Mouse (Mus musculus): ENCODE measurements at regions not wholly inside any gene's neighbourhood (a gene's known extent, or its start where the extent isn't known, plus 50 kb on each side); places are given as distances from the start of the nearest gene placed in this dataset.

- DNase-seq (ENCODE audit: low spot score), result no peak
- H3K36me3 ChIP-seq, result no peaks in the 10 kb centered on the region
- H3K9me3 ChIP-seq, result no peaks in the 10 kb centered on the region
- 58% methylated on average over 11 of the region's 11 CpGs for WGBS
- no peaks in the 10 kb centered on the region for H3K27me3 ChIP-seq (ENCODE audit: insufficient read depth, poor library complexity, severe bottlenecking)
- peak overlapping the region; percentile 7; the same call in 1 of the 2 replicates for H3K27ac ChIP-seq
- peaks cover 11% of the 10 kb centered on the region; the same call in 1 of the 2 replicates for H3K4me1 ChIP-seq
- H3K4me3 ChIP-seq, result no peak overlapping the region
Observed at GRCm38 (mm10) chr1:155472112-155472955, 55.1 kb upstream of the Xpr1 start.

GRCm38 (mm10) chr1:155472956-155473646 is 55.9 kb upstream of the Xpr1 start:
- Histone ChIP-seq H3K4me1 (peaks cover 11% of the 10 kb centered on the region; the same call in 1 of the 2 replicates), H3K27ac (0 out of 2 replicates have a peak overlapping the region, but pooled peaks have one; percentile 7), H3K4me3 (no peak overlapping the region), H3K27me3 (ENCODE audit: insufficient read depth, poor library complexity, severe bottlenecking) (no peaks in the 10 kb centered on the region), H3K9me3 (no peaks in the 10 kb centered on the region), H3K36me3 (no peaks in the 10 kb centered on the region)
- no peak for DNase-seq (ENCODE audit: low spot score)
- WGBS, result 22% methylated on average over 5 of the region's 5 CpGs

GRCm38 (mm10) chr1:155474973-155475372 is 57.8 kb upstream of the Xpr1 start:
- no peaks in the 10 kb centered on the region for H3K27me3 ChIP-seq (ENCODE audit: insufficient read depth, poor library complexity, severe bottlenecking)
- H3K4me1 ChIP-seq, result peaks cover 11% of the 10 kb centered on the region; the same call in 1 of the 2 replicates
- WGBS, result 65% methylated on average over 2 of the region's 2 CpGs

GRCm38 (mm10) chr1:155476237-155476636 is 59.0 kb upstream of the Xpr1 start:
- H3K4me3 ChIP-seq, result no peak overlapping the region
- 87% methylated on average over 3 of the region's 3 CpGs for WGBS

More at GRCm38 (mm10) chr1:155474973-155475372, 57.8 kb upstream of the Xpr1 start:
- no peak for DNase-seq (ENCODE audit: low spot score)
- no peaks in the 10 kb centered on the region for H3K36me3 ChIP-seq
- H3K9me3 ChIP-seq, result no peaks in the 10 kb centered on the region
- no peak overlapping the region for H3K27ac ChIP-seq
- no peak overlapping the region for H3K4me3 ChIP-seq

GRCm38 (mm10) chr1:155482148-155482547 is 64.9 kb upstream of the Xpr1 start:
- Histone ChIP-seq H3K4me3 (no peak overlapping the region), H3K4me1 (peaks cover 5% of the 10 kb centered on the region; the same call in 1 of the 2 replicates), H3K27ac (no peak overlapping the region), H3K36me3 (no peaks in the 10 kb centered on the region), H3K27me3 (ENCODE audit: insufficient read depth, poor library complexity, severe bottlenecking) (no peaks in the 10 kb centered on the region), H3K9me3 (no peaks in the 10 kb centered on the region)
- DNase-seq (ENCODE audit: low spot score), result no peak
- 51% methylated on average over 9 of the region's 9 CpGs for WGBS

More at GRCm38 (mm10) chr1:155476237-155476636, 59.0 kb upstream of the Xpr1 start:
- Histone ChIP-seq H3K9me3 (no peaks in the 10 kb centered on the region), H3K27me3 (ENCODE audit: insufficient read depth, poor library complexity, severe bottlenecking) (no peaks in the 10 kb centered on the region), H3K4me1 (peaks cover 11% of the 10 kb centered on the region; the same call in 1 of the 2 replicates), H3K36me3 (no peaks in the 10 kb centered on the region), H3K27ac (no peak overlapping the region)
- DNase-seq (ENCODE audit: low spot score), result no peak

GRCm38 (mm10) chr1:155482760-155483159 is 65.5 kb upstream of the Xpr1 start:
- no peaks in the 10 kb centered on the region for H3K9me3 ChIP-seq
- H3K36me3 ChIP-seq, result no peaks in the 10 kb centered on the region
- no peak for DNase-seq (ENCODE audit: low spot score)
- H3K27me3 ChIP-seq (ENCODE audit: insufficient read depth, poor library complexity, severe bottlenecking), result no peaks in the 10 kb centered on the region
- WGBS, result 83% methylated on average over 5 of the region's 5 CpGs
- H3K4me1 ChIP-seq, result peaks cover 5% of the 10 kb centered on the region; the same call in 1 of the 2 replicates
- no peak overlapping the region for H3K27ac ChIP-seq
- H3K4me3 ChIP-seq, result no peak overlapping the region

GRCm38 (mm10) chr1:155483693-155484092 is 66.5 kb upstream of the Xpr1 start:
- Histone ChIP-seq H3K9me3 (no peaks in the 10 kb centered on the region), H3K27me3 (ENCODE audit: insufficient read depth, poor library complexity, severe bottlenecking) (no peaks in the 10 kb centered on the region), H3K4me3 (no peak overlapping the region), H3K27ac (no peak overlapping the region), H3K36me3 (no peaks in the 10 kb centered on the region), H3K4me1 (peaks cover 6% of the 10 kb centered on the region; the same call in 1 of the 2 replicates)
- 66% methylated on average over 7 of the region's 7 CpGs for WGBS
- no peak for DNase-seq (ENCODE audit: low spot score)

- WGBS, result 89% methylated on average over 6 of the region's 6 CpGs
- DNase-seq (ENCODE audit: low spot score), result no peak
- Histone ChIP-seq H3K9me3 (no peaks in the 10 kb centered on the region), H3K27me3 (ENCODE audit: insufficient read depth, poor library complexity, severe bottlenecking) (no peaks in the 10 kb centered on the region), H3K4me1 (peaks cover 30% of the 10 kb centered on the region), H3K36me3 (no peaks in the 10 kb centered on the region), H3K27ac (no peak overlapping the region), H3K4me3 (no peak overlapping the region)
Observed at GRCm38 (mm10) chr1:155487796-155488195, 70.1 kb upstream of the Acbd6 start.

GRCm38 (mm10) chr1:155488966-155489661 is 68.8 kb upstream of the Acbd6 start:
- no peak overlapping the region for H3K4me3 ChIP-seq
- H3K27ac ChIP-seq, result no peak overlapping the region
- 80% methylated on average over 11 of the region's 11 CpGs for WGBS
- peaks cover 37% of the 10 kb centered on the region for H3K4me1 ChIP-seq
- H3K27me3 ChIP-seq (ENCODE audit: insufficient read depth, poor library complexity, severe bottlenecking), result no peaks in the 10 kb centered on the region
- no peak for DNase-seq (ENCODE audit: low spot score)
- no peaks in the 10 kb centered on the region for H3K9me3 ChIP-seq
- H3K36me3 ChIP-seq, result no peaks in the 10 kb centered on the region

GRCm38 (mm10) chr1:155490131-155490530 is 67.8 kb upstream of the Acbd6 start:
- Histone ChIP-seq H3K27me3 (ENCODE audit: insufficient read depth, poor library complexity, severe bottlenecking) (no peaks in the 10 kb centered on the region), H3K4me1 (peaks cover 37% of the 10 kb centered on the region), H3K4me3 (no peak overlapping the region), H3K27ac (no peak overlapping the region), H3K9me3 (no peaks in the 10 kb centered on the region), H3K36me3 (no peaks in the 10 kb centered on the region)
- 64% methylated on average over 7 of the region's 7 CpGs for WGBS
- no peak for DNase-seq (ENCODE audit: low spot score)

- Histone ChIP-seq H3K4me3 (no peak overlapping the region), H3K9me3 (no peaks in the 10 kb centered on the region), H3K4me1 (peaks cover 37% of the 10 kb centered on the region), H3K27me3 (ENCODE audit: insufficient read depth, poor library complexity, severe bottlenecking) (no peaks in the 10 kb centered on the region), H3K36me3 (no peaks in the 10 kb centered on the region), H3K27ac (peak overlapping the region; percentile 56; the same call in 1 of the 2 replicates)
- 65% methylated on average over 24 of the region's 24 CpGs for WGBS
- DNase-seq (ENCODE audit: low spot score), result no peak
Observed at GRCm38 (mm10) chr1:155491205-155492026, 66.5 kb upstream of the Acbd6 start.

GRCm38 (mm10) chr1:155493333-155493732 is 64.6 kb upstream of the Acbd6 start:
- H3K9me3 ChIP-seq, result no peaks in the 10 kb centered on the region
- H3K4me1 ChIP-seq, result peaks cover 37% of the 10 kb centered on the region
- no peak for DNase-seq (ENCODE audit: low spot score)
- H3K36me3 ChIP-seq, result no peaks in the 10 kb centered on the region
- H3K27ac ChIP-seq, result peak overlapping the region; percentile 16; the same call in 1 of the 2 replicates
- no peaks in the 10 kb centered on the region for H3K27me3 ChIP-seq (ENCODE audit: insufficient read depth, poor library complexity, severe bottlenecking)
- H3K4me3 ChIP-seq, result no peak overlapping the region
- WGBS, result 82% methylated on average over 6 of the region's 6 CpGs
